Mouse (Mus musculus) urinary bladder, postnatal 36 days (tissue): ENCODE data around the gene Foxk1.
A peak's percentile ranks its signal among the peaks of the same experiment; 100 is the strongest.

ENCODE experiments used
- DNase-seq, 2 experiments: peaks; one replicate each; pipeline ENCODE4 v3.0.0; 2022; ENCODE audit warnings: low spot score in 2 of 2, mixed read lengths in 1 of 2

Foxk1 gene

GRCm38 (mm10) chr5:142400981-142401640 lies at the start of gene Foxk1:
Gene Foxk1, plus strand, starts transcription at chr5:142401497.
- peak; percentile 90 to 91 for DNase-seq

GRCm38 (mm10) chr5:142352336-142352892 lies 48.9 kb upstream of the Foxk1 start:
- DNase-seq: no peak

GRCm38 (mm10) chr5:142355144-142355543 lies 46.2 kb upstream of the Foxk1 start:
- DNase-seq: no peak

- DNase-seq: no peak
These were observed 40.1 kb upstream of the Foxk1 start for GRCm38 (mm10) chr5:142361166-142361565.

- no peak for DNase-seq
These were observed 38.4 kb upstream of the Foxk1 start for GRCm38 (mm10) chr5:142362894-142363293.

GRCm38 (mm10) chr5:142364095-142364494 lies 37.2 kb upstream of the Foxk1 start:
- DNase-seq: no peak

GRCm38 (mm10) chr5:142367085-142368081 lies 33.9 kb upstream of the Foxk1 start:
- peak; percentile 99 to 100 for DNase-seq

- no peak for DNase-seq
These were observed 33.2 kb upstream of the Foxk1 start for GRCm38 (mm10) chr5:142368122-142368521.

- DNase-seq: no peak
These were observed 30.7 kb upstream of the Foxk1 start for GRCm38 (mm10) chr5:142370406-142371171.

- DNase-seq: no peak
These were observed 29.8 kb upstream of the Foxk1 start for GRCm38 (mm10) chr5:142371172-142372155.

GRCm38 (mm10) chr5:142372207-142372606 lies 29.1 kb upstream of the Foxk1 start:
- no peak for DNase-seq

GRCm38 (mm10) chr5:142374343-142374742 lies 27.0 kb upstream of the Foxk1 start:
- DNase-seq: no peak

GRCm38 (mm10) chr5:142375641-142376040 lies 25.7 kb upstream of the Foxk1 start:
- no peak for DNase-seq

- no peak for DNase-seq
These were observed 25.2 kb upstream of the Foxk1 start for GRCm38 (mm10) chr5:142376071-142376470.

- DNase-seq: no peak
These were observed 23.2 kb upstream of the Foxk1 start for GRCm38 (mm10) chr5:142378068-142378467.

GRCm38 (mm10) chr5:142380491-142380890 lies 20.8 kb upstream of the Foxk1 start:
- DNase-seq: no peak

GRCm38 (mm10) chr5:142384911-142385660 lies 16.2 kb upstream of the Foxk1 start:
- DNase-seq: no peak

GRCm38 (mm10) chr5:142386329-142386728 lies 15.0 kb upstream of the Foxk1 start:
- no peak for DNase-seq

- no peak for DNase-seq
These were observed 14.3 kb upstream of the Foxk1 start for GRCm38 (mm10) chr5:142386784-142387680.
